Comparison of ENCODE assay signal across 20 mouse cellular contexts in genomic region chr5:6795396-6795795, GRCm38 (mm10).
A peak's percentile ranks its signal among the peaks of the same experiment; 100 is the strongest.
DNase-seq lines count a peak whose midpoint lies in the region; ATAC-seq lines count a peak whose summit lies in the region.
"Had no signal": no experiment of that assay in that cellular context is flagged by ENCODE, and none has a peak within 500 bp of the region (broad histone marks: within the 10 kb centered on the region; RNA-seq: fewer than 3 reads in every experiment).

No protein-coding gene starts in this region.

- DNase-seq in midbrain, embryonic 11.5 days (ENCODE audit: low spot score, missing footprints), result peak; percentile 23
- peak; percentile 97 for DNase-seq in R1 (ENCODE audit: low read depth, low spot score)
- DNase-seq in heart, adult 11 months, result no peak
- no peak for DNase-seq in Muller cell, postnatal 12 days (ENCODE audit: inconsistent ontology term)
- DNase-seq: adrenal gland, adult 8-10 months; adrenal gland, postnatal 14 days; adrenal gland, postnatal 36 days; cerebellum, adult 11-12 months; cerebellum, adult 2 months; cerebellum, adult 9-10 months; cerebellum, postnatal 10 days; cerebellum, postnatal 25 days; forebrain, postnatal 0 days had no signal

- no peaks in the 10 kb centered on the region for H3K9me3 ChIP-seq in midbrain, embryonic 11.5 days (ENCODE audit: control insufficient read depth, low read length)
- H3K9me3 ChIP-seq in midbrain, embryonic 15.5 days, result no peaks in the 10 kb centered on the region
- H3K9me3 ChIP-seq: embryonic facial prominence, embryonic 10.5 days; embryonic facial prominence, embryonic 12.5 days; forebrain, embryonic 13.5 days; forebrain, embryonic 15.5 days had no signal

- no peak for ATAC-seq in midbrain, embryonic 11.5 days (ENCODE audit: low FRiP score)
- ATAC-seq in midbrain, embryonic 15.5 days (replicated peaks), result no peak
- ATAC-seq: activated CD4-positive, CD25-positive, alpha-beta regulatory T cell, adult 4 months; forebrain, embryonic 13.5 days; forebrain, embryonic 15.5 days; forebrain, postnatal 0 days; Patski had no signal

- no peaks in the 10 kb centered on the region for H3K36me3 ChIP-seq in midbrain, embryonic 11.5 days (ENCODE audit: control insufficient read depth, insufficient read depth, low read length)
- H3K36me3 ChIP-seq in midbrain, embryonic 15.5 days (replicated peaks), result no peaks in the 10 kb centered on the region
- H3K36me3 ChIP-seq: embryonic facial prominence, embryonic 10.5 days; embryonic facial prominence, embryonic 12.5 days; forebrain, embryonic 15.5 days had no signal

- WGBS in midbrain, embryonic 11.5 days, result 86% methylated on average over 2 of the region's 2 CpGs
- 78% methylated on average over 2 of the region's 2 CpGs for WGBS in midbrain, embryonic 15.5 days

- no peaks in the 10 kb centered on the region for H3K27me3 ChIP-seq in midbrain, embryonic 11.5 days (ENCODE audit: control insufficient read depth, insufficient read depth, low read length)
- no peaks in the 10 kb centered on the region for H3K27me3 ChIP-seq in midbrain, embryonic 15.5 days (replicated peaks)
- H3K27me3 ChIP-seq: embryonic facial prominence, embryonic 12.5 days; forebrain, embryonic 13.5 days; forebrain, embryonic 15.5 days had no signal

- no peak overlapping the region for H3K4me2 ChIP-seq in midbrain, embryonic 11.5 days
- no peak overlapping the region for H3K4me2 ChIP-seq in midbrain, embryonic 15.5 days
- H3K4me2 ChIP-seq: embryonic facial prominence, embryonic 12.5 days; forebrain, embryonic 13.5 days; forebrain, embryonic 15.5 days had no signal

- no peaks in the 10 kb centered on the region for H3K4me1 ChIP-seq in midbrain, embryonic 11.5 days (ENCODE audit: control insufficient read depth, insufficient read depth, low read length)
- H3K4me1 ChIP-seq in midbrain, embryonic 15.5 days, result no peaks in the 10 kb centered on the region
- H3K4me1 ChIP-seq: embryonic facial prominence, embryonic 10.5 days; embryonic facial prominence, embryonic 12.5 days; forebrain, embryonic 13.5 days; forebrain, embryonic 15.5 days had no signal

- H3K9ac ChIP-seq in midbrain, embryonic 11.5 days (ENCODE audit: low read length), result no peak overlapping the region
- no peak overlapping the region for H3K9ac ChIP-seq in midbrain, embryonic 15.5 days
- H3K9ac ChIP-seq: embryonic facial prominence, embryonic 12.5 days; forebrain, embryonic 13.5 days; forebrain, embryonic 15.5 days; forebrain, postnatal 0 days had no signal

- no peak overlapping the region for H3K4me3 ChIP-seq in midbrain, embryonic 11.5 days (ENCODE audit: low read depth, low read length)
- no peak overlapping the region for H3K4me3 ChIP-seq in midbrain, embryonic 15.5 days
- H3K4me3 ChIP-seq: embryonic facial prominence, embryonic 10.5 days; embryonic facial prominence, embryonic 12.5 days; forebrain, embryonic 13.5 days; forebrain, embryonic 15.5 days had no signal

- H3K27ac ChIP-seq in midbrain, embryonic 11.5 days (ENCODE audit: low read depth, low read length), result no peak overlapping the region
- H3K27ac ChIP-seq in midbrain, embryonic 15.5 days, result no peak overlapping the region
- H3K27ac ChIP-seq: embryonic facial prominence, embryonic 10.5 days; embryonic facial prominence, embryonic 12.5 days; forebrain, embryonic 13.5 days; forebrain, embryonic 15.5 days had no signal

Comparison
In these comparisons a context has a peak if more than half of its experiments do, and no peak if none do; other contexts are left out.
1. DNase-seq: peak in midbrain, embryonic 11.5 days (single experiment) and R1 (single experiment); none in heart, adult 11 months (single experiment) and Muller cell, postnatal 12 days (single experiment).